Mouse (Mus musculus) heart, adult 2 months (tissue): ENCODE data around the gene Slc35e3. TPM values are rescaled to one million over a fixed set of nuclear protein-coding genes. Genes with fewer than 3 reads are reported as not detected.
A peak's percentile ranks its signal among the peaks of the same experiment; 100 is the strongest.

Source experiments
- DNase-seq, 2 experiments: peaks; one replicate each; pipeline ENCODE4 v3.0.0; 2021
- H3K27ac ChIP-seq: fragments of 200-600 bp; 2 replicates; pipeline ENCODE4 v1.8.1; 2022
- H3K27me3 ChIP-seq: fragments of 200-500 bp; 2 replicates; pipeline ENCODE4 v1.6.1; 2012; ENCODE audit warnings: mild to moderate bottlenecking, low read length, inconsistent platforms, mixed read lengths; ENCODE audit not compliant: control insufficient read depth, insufficient read depth
- H3K36me3 ChIP-seq: fragments of 200-500 bp; 2 replicates; pipeline ENCODE4 v1.6.1; 2012; ENCODE audit warnings: low read length, inconsistent platforms; ENCODE audit not compliant: control insufficient read depth, insufficient read depth
- H3K4me1 ChIP-seq: fragments of 200-500 bp; 2 replicates; pipeline ENCODE4 v1.6.1; 2011; ENCODE audit warnings: low read length; ENCODE audit not compliant: control insufficient read depth, insufficient read depth
- H3K4me3 ChIP-seq: fragments of 200-600 bp; 2 replicates; pipeline ENCODE4 v1.8.1; 2022
- H3K79me2 ChIP-seq: fragments of 200-500 bp; replicated peaks from 2 replicates; pipeline ENCODE4 v1.6.1; 2012; ENCODE audit warnings: mild to moderate bottlenecking, inconsistent platforms, low read length, moderate library complexity, mixed read lengths; ENCODE audit not compliant: control insufficient read depth, insufficient read depth
- H3K9ac ChIP-seq: fragments of 200-500 bp; 2 replicates; pipeline ENCODE4 v1.6.1; 2012; ENCODE audit warnings: low read depth, mild to moderate bottlenecking, control low read depth, inconsistent platforms, low read length, mixed read lengths
- CTCF ChIP-seq: fragments of 200-600 bp; IDR thresholded peaks from 2 replicates; pipeline ENCODE4 v1.8.1; 2022; ENCODE audit warnings: antibody characterized with exemption, mild to moderate bottlenecking, moderate library complexity
- EP300 ChIP-seq: fragments of 200-500 bp; IDR thresholded peaks from 2 replicates; pipeline ENCODE4 v1.6.1; 2011; ENCODE audit warnings: low read depth, low read length, control low read depth; ENCODE audit not compliant: insufficient read depth
- POLR2A ChIP-seq: fragments of 200-500 bp; IDR thresholded peaks from 2 replicates; pipeline ENCODE4 v1.6.1; 2011; ENCODE audit warnings: mild to moderate bottlenecking, low read depth, low read length, control low read depth; ENCODE audit not compliant: insufficient read depth
- WGBS: fragments of 180-500 bp; shearing (Covaris S2); methylation state at CpG from one replicate; pipeline ENCODE4 v1.1.7; 2018; 5-methylcytosine and 5-hydroxymethylcytosine counted together
- intact Hi-C: fragments of 180-260 bp; cut with DNase I; formaldehyde crosslinking; loops from one replicate; pipeline ENCODE4 v1.15.1; 2025
- polyA plus RNA-seq: library from polyadenylated mRNA; depleted of rRNA; stranded (reverse); fragments of >200 nt; gene quantifications from 2 replicates; pipeline ENCODE4 v1.2.3, GENCODE M21; 2012
- total RNA-seq, 2 experiments: library from RNA; stranded (reverse); gene quantifications; 2 replicates each; pipeline ENCODE4 v1.2.3; 2021

Slc35e3 gene
- total and polyA plus RNA-seq, 3 experiments = 5.7 to 8.0 (median 7.4) TPM

DNA sequence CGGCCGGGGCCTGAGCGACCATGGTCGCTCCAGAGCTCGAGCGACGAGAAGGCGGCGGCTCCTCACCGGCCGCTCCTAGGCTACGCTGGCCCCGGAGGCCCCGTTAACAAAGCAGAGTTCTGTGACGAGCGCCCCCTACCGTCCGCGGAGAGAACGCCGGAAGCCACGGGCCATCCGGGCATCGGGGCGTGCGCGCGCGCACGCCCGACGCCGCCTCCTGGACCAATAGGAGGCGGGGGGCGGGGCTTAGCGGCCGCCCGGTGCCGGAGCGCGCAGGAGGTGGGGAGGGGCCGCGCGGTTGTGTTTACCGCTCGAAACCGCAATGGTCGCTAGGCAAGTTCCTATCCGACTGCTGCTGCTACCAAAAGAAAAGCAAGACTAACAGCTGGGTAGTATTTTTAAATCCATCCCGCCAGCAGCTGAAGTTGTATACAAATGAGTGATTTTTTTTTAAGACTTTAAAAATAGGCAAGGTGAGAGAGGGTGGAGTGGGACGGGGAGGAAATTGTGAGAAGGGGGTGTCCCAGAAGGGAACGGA, 35.5 kb downstream of the Slc35e3 start, which contains the start of gene Mdm2:
Gene Mdm2, minus strand, starts transcription at position 155 of the 538 bp plus-strand sequence.
- Histone ChIP-seq H3K27ac (peak within 1 kb of the TSS; percentile 100), H3K4me3 (peak within 1 kb of the TSS; percentile 97), H3K27me3 (no peaks in the 10 kb centered on the region), H3K36me3 (peaks cover 19% of the 10 kb centered on the region), H3K4me1 (peaks cover 8% of the 10 kb centered on the region), H3K9ac (peak within 1 kb of the TSS; percentile 86), H3K79me2 (peaks cover 3% of the 10 kb centered on the region; the same call in 1 of the 2 replicates)
- intact Hi-C loops = loop anchor here (2.0 kb wide), 1 partner anchor 34 kb away; no protein-coding TSS in a partner anchor
- peak; percentile 96 to 97 for DNase-seq
- under 1% methylated on average over 52 of the region's 52 CpGs for WGBS
- TF ChIP-seq POLR2A (peak; percentile 82), CTCF (peak; percentile 89), EP300 (no peak)

DNA sequence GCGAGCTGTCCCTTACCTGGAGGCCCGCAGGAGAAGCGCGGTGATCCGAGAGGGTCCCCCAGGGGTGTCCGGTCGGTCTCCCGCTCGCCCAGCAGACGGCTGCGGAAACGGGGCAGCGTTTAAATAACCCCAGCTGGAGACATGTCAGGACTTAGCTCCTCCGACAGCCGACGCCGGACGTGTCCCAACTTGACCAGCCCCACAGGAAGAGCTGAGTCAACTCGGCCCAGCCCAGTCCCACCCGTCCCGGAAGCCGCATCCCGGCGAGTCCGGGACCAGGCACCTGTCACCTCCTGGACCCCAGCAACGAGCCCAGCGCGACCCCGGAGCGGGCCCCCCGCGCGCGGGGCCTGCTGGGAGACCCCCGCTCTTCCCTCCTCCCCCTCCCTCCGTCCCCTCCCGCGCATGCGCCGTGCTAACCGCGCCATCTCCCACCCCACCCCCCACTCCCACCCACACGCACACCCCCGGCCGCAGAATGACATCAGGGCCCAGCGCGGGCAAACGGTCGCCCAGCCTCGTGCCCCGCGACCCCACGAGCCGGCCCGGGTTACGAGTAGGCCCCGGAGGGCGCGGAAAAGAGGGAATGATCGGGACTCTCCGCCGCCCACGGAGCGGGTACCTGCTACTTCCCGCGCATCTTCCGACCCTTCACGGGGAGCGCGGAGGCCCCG, 36.1 kb downstream of the Slc35e3 start:
- Histone ChIP-seq H3K36me3 (peaks cover 19% of the 10 kb centered on the region), H3K79me2 (peaks cover 3% of the 10 kb centered on the region; the same call in 1 of the 2 replicates), H3K4me1 (peaks cover 8% of the 10 kb centered on the region), H3K27ac (peak overlapping the region; percentile 100), H3K4me3 (peak overlapping the region; percentile 97), H3K27me3 (no peaks in the 10 kb centered on the region), H3K9ac (peak overlapping the region; percentile 86)
- peak; percentile 89 to 90 for DNase-seq
- TF ChIP-seq CTCF (no peak), EP300 (0 out of 2 replicates have a peak, but pooled peaks have one; percentile 24), POLR2A (peak; percentile 65; the same call in 1 of the 2 replicates)
- under 1% methylated on average over 60 of the region's 71 CpGs for WGBS
- intact Hi-C loops = loop anchor here (2.0 kb wide), 1 partner anchor 35 kb away; no protein-coding TSS in a partner anchor

DNA sequence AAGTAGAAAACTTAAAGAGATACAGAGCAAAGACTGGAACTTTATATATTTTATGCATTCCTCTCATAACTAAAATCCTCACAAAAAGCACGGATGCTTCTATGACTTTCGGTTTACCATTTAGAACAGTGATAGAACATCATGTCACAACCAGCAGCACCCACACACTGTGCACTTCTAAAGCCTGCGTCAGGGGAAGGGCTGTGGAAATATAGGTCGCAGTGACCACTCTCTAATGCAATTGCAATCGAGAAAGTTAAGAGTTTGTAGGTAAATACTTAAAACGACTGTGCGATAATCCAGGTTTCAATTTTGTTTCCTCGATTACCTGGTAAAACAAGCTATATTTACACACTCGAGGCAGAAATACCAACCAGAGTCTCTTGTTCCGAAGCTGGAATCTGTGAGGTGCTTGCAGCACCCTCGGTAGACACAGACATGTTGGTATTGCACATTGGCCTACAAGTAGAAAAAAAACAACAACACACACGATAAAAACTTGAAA, 36.8 kb downstream of the Slc35e3 start:
- H3K4me1 ChIP-seq = peaks cover 8% of the 10 kb centered on the region
- TF ChIP-seq CTCF = no peak
- TF ChIP-seq POLR2A = no peak
- no peak for TF ChIP-seq EP300
- 12% methylated on average over 12 of the region's 12 CpGs for WGBS
- peak overlapping the region; percentile 86 for H3K9ac ChIP-seq
- no peak for DNase-seq
- H3K27ac ChIP-seq = peak overlapping the region; percentile 100
- no peaks in the 10 kb centered on the region for H3K27me3 ChIP-seq
- intact Hi-C loops = no loop called here
- peak overlapping the region; percentile 97 for H3K4me3 ChIP-seq
- peaks cover 19% of the 10 kb centered on the region for H3K36me3 ChIP-seq
- H3K79me2 ChIP-seq = peaks cover 3% of the 10 kb centered on the region; the same call in 1 of the 2 replicates

DNA sequence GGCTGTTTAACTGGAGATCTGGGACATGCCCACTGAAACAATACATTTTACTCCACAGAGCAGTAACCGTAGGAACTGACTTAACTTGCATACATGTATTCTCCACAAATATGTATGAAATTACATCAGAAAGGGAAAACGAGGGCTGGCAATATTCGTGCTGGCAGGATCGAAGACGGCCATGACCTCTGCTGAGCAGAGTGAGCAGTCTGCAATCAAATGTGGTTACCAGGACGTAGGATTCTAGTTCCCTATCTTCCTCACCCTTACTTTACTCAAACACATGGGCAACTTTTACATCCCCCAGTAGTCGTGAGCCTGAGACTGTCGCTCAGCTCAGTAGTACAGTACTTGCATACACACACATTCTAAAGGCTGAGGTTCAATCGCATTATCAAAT, 37.3 kb downstream of the Slc35e3 start:
- Histone ChIP-seq H3K4me1 (peaks cover 8% of the 10 kb centered on the region), H3K79me2 (peaks cover 3% of the 10 kb centered on the region; the same call in 1 of the 2 replicates), H3K27ac (0 out of 2 replicates have a peak overlapping the region, but pooled peaks have one; percentile 100), H3K36me3 (peaks cover 20% of the 10 kb centered on the region), H3K9ac (peak overlapping the region; percentile 50; the same call in 1 of the 2 replicates), H3K4me3 (no peak overlapping the region; the same call in 1 of the 2 replicates), H3K27me3 (no peaks in the 10 kb centered on the region)
- intact Hi-C loops = no loop called here
- WGBS = 51% methylated on average over 9 of the region's 9 CpGs
- TF ChIP-seq CTCF (no peak), POLR2A (no peak), EP300 (no peak)
- DNase-seq = no peak

DNA sequence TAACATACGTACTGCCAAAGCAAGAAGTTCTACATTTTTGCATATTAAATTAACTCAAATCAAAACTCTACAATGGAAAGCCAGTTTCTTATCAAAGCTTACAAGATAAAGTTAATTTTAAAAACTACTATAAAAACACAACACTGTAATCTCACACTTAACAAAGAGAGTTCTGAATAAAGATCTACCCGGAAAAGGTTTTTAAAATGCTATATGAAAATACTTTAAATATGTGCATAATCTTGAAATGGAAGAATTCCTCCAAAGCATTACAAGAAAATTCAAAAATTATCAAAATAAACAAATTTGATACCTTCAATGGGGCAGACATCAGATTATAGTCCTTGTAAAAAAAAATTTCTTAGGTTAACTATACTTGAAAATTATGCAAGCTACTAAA, 37.8 kb downstream of the Slc35e3 start:
- intact Hi-C loops = no loop called here
- peaks cover 23% of the 10 kb centered on the region for H3K36me3 ChIP-seq
- H3K27me3 ChIP-seq = no peaks in the 10 kb centered on the region
- no peak overlapping the region for H3K4me3 ChIP-seq
- H3K4me1 ChIP-seq = peaks cover 8% of the 10 kb centered on the region
- no peak overlapping the region for H3K9ac ChIP-seq
- no peak for DNase-seq
- no peak overlapping the region for H3K27ac ChIP-seq
- 94% methylated on average over 2 of the region's 2 CpGs for WGBS
- peaks cover 3% of the 10 kb centered on the region; the same call in 1 of the 2 replicates for H3K79me2 ChIP-seq
- TF ChIP-seq CTCF (no peak), POLR2A (no peak), EP300 (no peak)
